Mouse (Mus musculus): ENCODE results near the gene Olfr715.

GRCm38 (mm10) chr7:107180406-107180805 lies 49.5 kb upstream of the Olfr715 start:
- TF ChIP-seq CTCF (conservative IDR thresholded peaks at IDR 0.05; ENCODE audit: insufficient read depth, insufficient read length, low read depth, low read length) (no peak), POLR2A (IDR thresholded peaks at IDR 0.05; ENCODE audit: low read depth, low read length) (no peak)

All from kidney, adult 2 months (tissue).